Mouse (Mus musculus) brain, adult 2 months (tissue): ENCODE data around the gene Cdk10.
A peak's percentile ranks its signal among the peaks of the same experiment; 100 is the strongest.
"Not testable (repeated sequence)": the region's sequence is repeated elsewhere in the genome, so short reads cannot be mapped to it uniquely, and the experiment has no call there.

Source experiments
- DNase-seq: peaks from one replicate; pipeline ENCODE4 v3.0.0; 2011; ENCODE audit warnings: low read depth, low spot score

Gene Cdk10

DNA sequence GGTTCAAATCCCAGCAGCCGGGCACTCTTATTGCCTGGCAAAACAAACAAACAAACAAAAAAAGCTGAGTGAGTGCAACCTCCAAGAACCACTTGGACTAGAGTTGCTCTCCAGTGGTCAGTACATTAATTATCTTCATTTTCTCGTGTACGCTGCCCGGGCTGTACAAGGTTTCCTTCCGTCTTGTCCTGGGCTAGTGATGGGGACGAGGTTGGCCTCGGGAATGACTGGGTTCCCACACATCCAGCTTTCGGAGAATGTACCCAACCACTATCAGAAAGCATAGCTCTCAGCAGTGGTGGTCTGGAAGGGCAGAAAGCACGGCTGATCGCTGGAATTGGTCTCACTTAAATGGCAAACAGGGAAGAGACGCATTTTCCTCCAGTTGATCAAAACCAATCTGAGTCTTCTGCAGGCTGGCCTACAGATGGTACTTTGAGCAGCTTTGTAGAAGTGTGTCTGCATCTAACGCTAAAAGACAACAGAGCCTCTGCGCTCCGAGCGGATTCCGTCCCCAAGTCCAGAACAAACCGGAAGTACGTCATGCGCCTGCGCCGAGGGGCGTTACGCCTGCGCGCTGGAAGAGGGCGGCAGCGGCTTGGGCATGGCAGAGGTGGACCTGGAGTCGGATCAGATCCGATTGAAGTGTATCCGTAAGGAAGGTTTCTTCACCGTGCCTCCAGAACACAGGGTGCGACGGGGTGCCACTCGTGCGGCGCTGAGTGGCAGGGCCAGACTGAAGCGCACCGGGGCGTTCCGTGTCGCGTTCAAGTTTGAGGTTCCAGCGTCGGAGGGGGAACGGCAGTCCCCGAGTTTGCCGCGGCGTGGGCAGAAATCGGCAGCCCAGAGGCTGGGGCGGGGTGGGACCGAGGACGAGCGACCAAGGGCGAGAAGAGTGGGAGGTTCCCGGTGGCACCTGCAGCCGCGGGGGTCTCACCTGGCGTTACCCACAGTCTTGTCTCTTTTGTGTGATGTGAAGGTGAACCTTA is at the start of gene Cdk10:
Cdk10 (plus strand) TSS at position 565 of the 989 bp plus-strand sequence.
- peak; percentile 98 for DNase-seq

DNA sequence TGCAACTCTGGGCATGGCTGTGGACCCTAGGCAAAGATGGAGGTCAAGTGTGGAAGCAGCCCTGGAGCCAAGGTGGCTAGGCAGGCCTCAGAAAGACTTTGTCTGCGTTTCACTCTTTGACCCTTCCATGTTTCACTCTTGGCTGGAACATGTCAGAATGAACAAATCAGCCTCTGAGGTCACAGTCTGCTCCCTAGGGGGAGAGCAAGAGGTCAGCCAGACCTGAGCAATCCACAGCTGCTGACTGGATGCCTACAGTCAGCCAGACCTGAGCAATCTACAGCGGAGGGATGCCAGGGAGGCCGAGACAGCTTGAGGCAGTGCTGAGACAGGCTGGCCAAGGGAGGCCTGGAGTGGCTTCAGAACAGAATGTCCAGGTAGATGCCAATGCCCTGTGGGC is 43.3 kb upstream of the Cdk10 start:
- DNase-seq = no peak

DNA sequence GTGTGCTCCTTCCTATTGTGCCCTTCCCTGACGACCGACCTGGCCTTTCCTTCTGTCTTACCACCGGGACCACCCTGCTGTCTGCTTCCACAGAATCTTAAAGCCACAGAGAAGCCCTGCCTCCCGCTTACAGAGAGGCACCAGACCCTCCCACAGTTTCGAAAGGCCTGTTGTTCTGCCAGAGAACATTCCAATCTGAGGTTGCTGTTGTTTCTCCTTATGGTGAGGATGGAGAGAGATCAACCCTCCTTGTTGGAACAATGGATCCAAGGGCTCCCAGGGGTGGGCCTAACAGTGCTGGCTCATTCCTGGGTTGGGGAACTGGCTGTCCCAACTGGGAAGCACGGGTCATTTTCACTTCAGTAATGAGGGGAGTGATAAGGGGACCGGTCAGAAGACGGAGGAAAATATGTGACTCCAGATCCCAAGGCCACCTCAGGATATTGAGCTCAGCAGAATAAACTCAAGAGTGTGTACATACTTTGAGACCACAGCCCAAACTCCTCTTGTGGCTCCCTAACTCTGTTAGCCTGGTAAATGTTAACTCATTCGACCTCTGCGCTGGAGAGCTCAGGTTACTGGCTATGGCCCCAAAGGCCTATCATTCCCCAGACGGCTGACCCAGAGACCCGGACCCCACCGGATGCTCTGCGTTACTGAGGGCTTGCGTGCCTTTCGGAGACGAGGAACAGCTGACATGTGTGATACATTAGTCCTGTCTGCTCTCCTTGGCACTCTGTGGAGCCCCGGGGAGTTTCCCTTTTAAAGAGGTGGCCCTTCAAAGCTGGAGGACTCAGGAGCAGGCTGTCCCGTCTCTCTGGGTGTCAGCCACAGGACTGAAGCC is 38.9 kb upstream of the Cdk10 start, which contains the start of gene Dpep1:
Dpep1 (plus strand) TSS at position 677 of the 844 bp plus-strand sequence.
- no peak for DNase-seq

DNA sequence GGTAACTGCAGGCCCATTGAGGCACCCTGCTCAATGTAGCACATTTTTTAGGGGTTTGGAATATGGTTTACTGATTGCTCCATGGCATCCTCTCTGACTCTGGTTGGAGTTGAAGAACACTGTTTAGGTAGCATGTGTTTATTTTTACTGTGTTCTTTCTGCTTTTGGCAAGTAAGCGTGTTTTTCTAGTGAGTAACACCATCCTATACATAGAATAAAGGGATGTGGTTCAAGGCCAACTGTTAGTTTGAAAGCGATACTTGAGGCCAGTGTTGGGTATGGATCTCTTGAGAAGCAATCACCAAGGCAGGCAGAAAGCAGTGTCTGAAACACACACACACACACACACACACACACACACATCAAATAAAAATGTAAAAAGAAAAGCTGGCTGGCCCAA is 36.6 kb upstream of the Cdk10 start:
- DNase-seq = no peak

DNA sequence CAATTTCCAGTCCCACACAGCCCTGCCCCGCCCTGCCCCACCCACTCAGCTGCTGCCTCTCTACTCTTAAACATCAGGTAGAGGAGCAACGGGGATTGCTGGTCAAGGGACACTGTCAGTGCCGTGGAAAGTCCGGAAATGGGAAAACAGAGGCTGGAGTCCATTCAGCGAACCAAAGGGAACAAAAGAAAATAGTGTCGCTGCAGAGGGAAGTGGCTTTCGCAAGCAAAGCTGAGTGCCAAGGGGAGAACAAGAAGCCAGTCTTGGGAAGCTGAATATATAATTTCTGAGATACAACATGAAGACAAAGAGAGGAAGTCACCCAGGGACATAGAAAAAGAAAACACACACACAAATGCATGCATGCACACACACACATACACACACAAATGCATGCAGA is 35.8 kb upstream of the Cdk10 start:
- no peak for DNase-seq

DNA sequence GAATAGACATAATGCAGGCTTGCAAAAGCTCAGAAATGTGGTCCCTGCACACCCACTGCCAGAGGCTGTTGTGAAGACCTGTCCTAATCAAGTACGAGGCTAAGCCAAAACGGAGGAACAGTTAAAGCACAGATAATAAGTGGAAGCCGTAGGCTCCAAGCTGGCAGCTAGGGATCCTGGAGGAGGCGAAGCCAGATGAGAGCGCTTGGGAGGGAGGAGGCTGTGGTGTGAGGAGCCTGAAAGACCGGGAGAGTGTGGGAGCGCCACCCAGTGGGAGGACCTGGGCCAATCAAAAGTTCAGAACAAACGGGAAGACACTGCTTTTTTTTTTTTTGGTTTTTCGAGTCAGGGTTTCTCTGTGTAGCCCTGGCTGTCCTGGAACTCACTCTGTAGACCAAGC is 34.0 kb upstream of the Cdk10 start:
- peak; percentile 92 for DNase-seq

DNA sequence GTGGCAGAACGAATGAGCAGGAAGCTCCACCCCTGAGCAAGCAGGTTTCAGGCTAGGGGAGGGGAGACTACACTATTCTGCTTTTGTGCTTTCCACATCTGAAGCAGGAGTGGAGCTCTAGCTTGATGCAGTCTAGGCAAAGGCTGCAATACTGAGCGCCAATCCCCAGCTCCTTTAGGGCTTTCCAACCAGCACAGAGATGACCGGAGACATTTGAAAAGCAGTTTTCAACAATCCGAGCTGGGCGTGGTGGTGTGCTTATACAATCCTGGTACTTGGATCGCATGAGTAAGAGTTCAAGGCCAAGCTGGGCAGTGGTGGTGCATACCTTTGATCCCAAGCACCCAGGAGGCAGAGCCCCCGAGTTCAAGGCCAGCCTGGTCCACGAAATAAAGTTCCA is 32.7 kb upstream of the Cdk10 start:
- DNase-seq = no peak

DNA sequence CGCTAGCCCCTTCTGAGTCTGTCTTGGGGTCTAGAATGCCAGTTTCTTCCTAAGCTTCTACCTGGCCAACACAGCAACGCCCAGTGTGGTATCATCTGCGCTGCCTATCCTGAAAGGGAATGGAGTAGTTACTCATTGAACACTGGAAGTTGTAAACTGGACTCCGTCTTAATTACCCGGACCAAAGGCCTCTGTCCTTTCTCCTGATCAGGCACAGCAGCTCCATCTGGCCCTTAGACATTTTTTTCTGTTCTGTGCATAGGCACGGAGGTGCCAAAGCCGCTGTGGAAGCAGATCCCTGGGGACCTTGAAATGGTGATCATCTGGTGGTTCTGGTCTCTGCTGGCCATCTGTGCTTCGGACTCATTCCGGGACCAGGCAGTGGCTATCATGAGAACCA is 30.9 kb upstream of the Cdk10 start:
- DNase-seq = no peak

DNA sequence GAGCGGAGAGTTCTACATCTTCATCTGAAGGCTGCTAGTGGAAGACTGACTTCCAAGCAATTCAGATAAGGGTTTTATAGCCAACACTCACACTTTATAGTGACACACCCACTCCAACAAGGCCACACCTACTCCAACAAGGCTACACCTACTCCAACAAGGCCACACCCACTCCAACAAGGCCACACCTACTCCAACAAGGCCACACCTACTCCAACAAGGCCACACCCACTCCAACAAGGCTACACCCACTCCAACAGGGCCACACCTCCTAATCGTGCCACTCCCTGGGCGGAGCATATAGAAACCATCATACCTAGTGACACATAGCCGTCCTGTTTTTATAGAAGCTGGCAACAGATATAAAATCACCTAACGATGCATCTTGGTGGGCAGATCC is 27.6 kb upstream of the Cdk10 start:
- not testable (repeated sequence) for DNase-seq

DNA sequence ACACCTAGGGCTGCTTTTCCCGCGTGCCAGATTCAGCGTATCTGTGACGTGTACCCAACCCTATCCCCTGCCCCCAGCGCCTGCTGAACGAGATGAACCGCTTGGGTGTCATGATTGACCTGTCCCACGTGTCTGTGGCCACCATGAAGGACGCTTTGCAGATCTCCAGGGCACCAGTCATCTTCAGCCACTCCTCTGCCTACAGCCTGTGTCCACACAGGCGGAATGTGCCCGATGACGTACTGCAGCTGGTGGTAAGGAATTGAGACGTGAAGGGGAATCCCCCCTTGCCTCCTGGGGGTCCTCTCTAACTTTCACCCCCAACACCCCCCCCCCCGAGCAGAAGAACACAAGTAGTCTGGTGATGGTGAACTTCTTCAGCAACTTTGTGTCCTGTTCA is 24.8 kb upstream of the Cdk10 start:
- DNase-seq = no peak

DNA sequence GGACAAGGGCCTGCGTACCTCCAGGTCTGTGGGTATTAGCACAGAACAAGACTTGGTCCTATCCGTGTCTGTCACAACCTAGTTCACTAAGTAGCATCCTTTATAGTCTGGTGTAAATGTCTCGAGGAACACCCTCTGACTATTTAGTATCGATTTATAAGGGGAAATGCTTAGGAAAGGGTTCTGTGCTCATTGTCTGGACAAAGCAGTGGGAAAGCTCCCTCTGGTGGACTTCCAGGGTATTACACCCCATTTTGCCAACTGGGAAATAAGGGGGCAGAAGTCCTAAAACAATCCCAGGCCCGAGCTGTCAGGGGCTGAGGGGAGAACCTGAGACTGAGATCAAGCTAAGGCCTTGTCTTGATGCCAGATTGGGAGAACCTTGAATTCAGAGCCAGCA is 22.4 kb upstream of the Cdk10 start:
- DNase-seq = peak; percentile 83

DNA sequence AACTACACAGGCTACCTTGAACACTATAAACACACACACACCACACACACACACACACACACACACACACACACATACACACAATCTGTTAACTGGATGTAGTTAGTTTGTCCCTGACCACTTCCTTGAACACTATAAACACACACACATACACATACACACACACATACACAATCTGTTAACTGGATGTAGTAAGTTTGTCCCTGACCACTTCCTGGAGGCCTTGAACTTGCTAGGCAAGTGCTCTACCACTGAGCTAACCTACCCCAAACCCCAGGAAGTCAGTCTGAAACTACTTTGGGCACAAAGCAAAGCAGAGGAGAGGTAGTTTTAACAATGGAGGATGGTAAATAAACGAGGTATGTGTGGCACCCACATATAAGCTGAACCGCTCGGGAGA is 21.1 kb upstream of the Cdk10 start:
- DNase-seq = no peak

DNA sequence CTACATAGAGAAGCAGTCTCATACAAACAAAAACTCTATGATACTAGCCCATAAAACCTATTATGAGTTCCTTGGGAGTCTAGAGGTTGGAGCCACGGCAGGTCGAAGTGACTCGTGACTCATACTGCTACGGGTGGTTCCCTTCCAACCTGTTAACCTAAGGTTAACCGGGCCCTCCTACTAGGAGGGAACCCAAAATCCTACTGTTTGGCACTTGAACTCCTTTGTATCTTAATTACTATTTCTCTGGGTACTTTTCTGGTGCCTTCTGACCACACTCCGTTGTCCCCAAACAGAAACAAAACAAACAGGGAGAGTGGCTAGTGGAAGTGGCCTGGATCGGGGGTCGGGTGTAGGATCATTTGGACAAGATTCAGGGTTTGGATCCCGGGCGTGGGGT is 12.8 kb upstream of the Cdk10 start:
- DNase-seq = no peak

DNA sequence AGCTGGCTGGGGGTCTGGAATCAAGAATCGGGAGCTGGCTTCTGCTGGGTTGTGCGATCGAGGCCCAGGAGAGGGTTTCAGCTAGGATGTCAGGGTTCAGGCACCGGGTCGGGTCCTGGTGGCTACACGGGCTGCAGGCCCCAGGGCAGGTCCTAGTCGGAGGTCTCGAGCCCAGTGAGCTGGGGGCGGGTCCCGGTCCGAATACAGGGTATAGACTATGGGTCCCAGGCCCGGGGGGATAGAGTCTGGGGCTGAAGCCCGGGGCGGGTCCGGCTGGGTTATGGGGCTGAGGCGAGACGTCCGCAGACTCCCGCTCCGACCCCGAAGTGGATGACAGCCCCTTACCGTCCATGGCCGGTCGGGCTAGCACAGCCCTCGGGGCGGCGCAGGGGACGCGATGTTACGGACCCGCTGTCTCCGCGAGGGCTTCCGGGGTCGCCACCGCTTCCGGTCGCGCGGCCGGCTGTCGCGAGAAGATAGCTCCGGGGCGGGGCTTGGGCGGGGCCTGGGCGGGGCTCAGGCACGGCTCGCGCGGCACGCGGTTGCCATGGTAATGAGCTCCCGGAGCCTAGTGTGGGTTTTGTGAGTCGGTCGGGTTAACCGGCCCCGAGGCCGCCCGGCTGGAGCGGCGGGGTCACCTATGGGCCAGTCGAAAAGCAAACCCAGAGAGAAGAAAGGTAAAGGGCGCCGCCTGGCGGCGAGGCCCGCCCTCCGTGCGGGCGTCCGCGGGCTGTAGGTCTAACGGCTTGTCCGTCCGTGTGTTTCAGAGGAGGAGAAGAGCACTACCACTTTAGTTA is 12.1 kb upstream of the Cdk10 start, which contains the start of the genes Chmp1a and Spata33:
Chmp1a (minus strand) TSS at position 443 of the 797 bp plus-strand sequence.
Spata33 (plus strand) TSS at position 512 of the 797 bp plus-strand sequence.
- peak; percentile 93 for DNase-seq

DNA sequence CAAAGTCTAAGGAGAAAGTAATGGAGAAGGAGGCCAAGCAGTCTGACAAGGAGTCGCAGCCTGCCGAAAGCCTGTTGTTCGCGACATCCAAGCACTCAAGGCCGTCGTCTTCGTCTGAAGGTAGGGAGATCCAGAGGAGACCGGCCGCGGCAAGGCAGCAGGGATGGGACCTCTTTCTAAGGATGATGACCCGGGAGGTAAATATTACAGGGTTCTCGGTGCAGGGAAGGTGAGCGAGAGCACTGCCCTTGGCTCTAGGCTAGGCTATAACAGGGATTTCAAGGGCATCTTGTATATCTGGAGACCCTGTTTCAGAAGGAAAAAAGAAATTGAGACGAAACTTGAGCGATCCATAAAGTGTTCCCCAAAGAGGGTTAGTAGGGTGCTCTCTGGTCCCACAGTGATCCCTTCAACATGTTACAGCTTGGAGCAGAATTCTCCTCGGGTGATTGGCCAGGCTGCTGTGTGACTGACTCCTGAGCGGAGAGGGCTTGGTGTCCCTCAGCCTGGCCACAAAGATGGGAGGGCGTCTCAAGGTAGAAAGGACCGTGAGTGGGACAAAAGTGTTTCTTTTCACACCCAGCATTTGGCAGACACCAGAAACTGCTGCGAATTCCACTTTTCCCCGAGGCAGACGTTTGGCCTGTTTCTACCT is 11.4 kb upstream of the Cdk10 start:
- DNase-seq = no peak

DNA sequence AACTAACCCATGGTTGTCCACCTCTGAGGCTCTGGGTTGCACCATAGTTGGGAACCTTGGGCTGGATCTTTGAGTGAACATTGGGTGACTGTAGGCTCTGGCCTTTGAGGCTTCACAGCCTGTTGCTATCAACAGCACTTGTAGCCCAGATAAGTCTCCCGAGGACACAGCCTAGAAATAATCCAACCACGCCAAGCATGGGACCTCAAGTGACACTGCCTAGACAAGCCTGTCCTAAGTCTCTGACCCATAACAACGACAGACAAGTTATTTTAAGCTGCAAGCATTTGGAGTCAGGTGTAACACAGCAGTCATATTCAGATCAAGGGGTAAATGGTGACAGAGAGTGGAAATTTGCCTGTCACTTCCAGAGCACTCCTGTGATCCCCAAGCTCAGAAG is 9.2 kb upstream of the Cdk10 start:
- no peak for DNase-seq

DNA sequence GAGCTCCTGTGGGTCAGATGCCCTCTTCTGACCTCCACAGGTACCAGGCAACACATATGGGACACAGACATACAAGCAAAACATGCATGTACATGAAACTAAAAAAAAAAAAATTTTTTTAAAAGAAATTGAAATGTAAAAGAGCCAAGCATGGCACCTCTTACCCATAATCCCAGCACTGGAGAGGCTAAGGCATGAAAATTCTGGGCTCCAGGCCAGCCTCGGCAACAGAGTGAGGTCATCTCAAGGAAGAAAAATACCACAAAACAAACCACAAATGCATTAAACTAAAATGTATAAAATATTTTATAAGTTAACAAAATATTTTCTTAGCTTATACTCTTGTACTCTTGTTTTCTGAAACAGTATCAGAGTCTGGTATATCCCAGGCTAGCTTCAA is 3.7 kb upstream of the Cdk10 start:
- DNase-seq = no peak

DNA sequence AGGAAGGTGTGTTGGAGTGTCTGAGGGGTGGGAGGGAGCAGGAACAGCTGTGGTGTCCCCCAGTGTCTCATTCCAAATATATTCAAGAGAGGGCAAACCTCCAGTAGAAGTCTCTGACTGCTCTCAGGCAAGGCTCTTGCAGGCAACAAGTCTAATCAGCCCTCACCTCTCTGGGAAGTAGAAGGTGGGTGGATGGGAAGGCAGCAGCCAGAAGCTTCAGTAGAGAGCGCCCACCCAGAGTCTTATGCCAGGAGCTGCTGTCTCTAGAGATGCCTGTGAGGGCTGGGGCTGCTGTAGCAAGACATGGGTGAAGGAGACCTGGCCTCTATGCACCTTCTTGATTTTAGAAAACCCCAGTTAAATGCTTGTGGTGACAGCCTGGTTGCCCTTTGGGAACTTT is 3.8 kb downstream of the Cdk10 start:
- peak; percentile 80 for DNase-seq

DNA sequence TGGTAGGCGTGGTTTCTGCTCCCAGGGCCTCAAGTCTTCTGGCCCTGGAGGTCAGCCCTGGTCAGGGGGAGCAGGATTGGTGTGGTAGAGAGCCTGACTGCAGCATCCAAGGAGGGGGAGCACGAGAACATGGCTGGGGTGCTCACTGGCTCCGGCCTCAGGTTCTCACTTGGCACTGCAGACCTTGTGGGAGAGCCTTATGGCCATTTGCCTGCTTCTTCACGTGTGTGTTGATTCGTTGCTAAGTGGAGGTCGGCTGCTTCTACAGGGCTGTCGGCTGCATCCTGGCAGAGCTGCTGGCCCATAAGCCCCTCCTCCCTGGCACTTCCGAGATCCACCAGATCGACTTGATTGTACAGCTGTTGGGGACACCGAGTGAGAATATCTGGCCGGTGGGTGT is 5.7 kb downstream of the Cdk10 start:
- not testable (repeated sequence) for DNase-seq

DNA sequence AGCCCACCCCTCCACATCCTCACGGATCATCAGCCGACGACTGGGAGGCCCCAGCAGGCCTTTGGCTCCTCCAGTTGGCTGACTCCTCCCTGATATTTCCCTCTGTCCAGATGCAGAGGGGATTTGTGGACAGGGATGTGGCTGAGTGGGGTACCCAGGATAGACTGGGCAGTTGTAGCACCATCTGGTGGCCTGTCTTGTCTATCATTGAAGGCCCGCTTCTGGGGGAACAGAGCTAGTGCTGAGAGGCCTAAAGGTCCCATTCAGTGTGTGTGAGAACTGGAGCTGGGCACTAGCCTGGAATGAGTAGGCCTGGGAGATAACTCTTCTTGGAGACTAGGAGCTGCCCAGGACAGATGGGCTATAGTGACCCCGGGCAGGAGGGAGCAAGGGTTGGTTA is 7.1 kb downstream of the Cdk10 start:
- DNase-seq = no peak

DNA sequence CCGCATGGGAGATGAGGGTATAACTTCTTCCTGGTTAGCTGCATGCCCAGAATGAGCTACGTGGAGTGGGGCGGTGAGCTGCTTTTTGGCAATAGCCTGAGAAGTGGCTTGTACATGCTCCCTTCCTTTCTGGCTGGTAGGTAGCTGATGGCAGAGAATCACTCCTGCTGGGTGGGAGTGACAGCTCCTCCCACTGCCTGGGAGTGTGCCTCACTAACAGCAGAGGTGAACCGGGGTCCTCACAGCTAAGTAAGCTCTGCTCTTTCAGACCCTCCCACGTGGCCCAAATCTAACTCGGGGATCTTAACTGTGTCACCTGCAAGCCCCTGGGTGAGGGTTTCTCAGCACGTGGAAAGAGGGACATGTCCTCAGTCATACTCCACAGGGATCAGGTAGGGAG is 7.9 kb downstream of the Cdk10 start:
- DNase-seq = peak; percentile 63
